Mouse (Mus musculus) limb, embryonic 14.5 days (tissue): Measurements from ENCODE around the gene Tnfrsf21. TPM values are rescaled to one million over a fixed set of nuclear protein-coding genes. Genes with fewer than 3 reads are reported as not detected.

Experiments
- ATAC-seq: fragments of 200-750 bp; cut with Nextera tagmentation; 2 replicates; pipeline ENCODE4 v1.8.0; 2017; ENCODE audit warnings: low read depth, moderate number of reproducible peaks, moderate TSS enrichment; ENCODE audit not compliant: low FRiP score
- DNase-seq: peaks from one replicate; pipeline ENCODE4 v3.0.0-alpha.2; 2015; ENCODE audit warnings: low spot score
- H3K27ac ChIP-seq: fragments of 300-500 bp; sonication (generic); replicated peaks from 2 replicates; pipeline ENCODE4 v1.5.1; 2014; ENCODE audit warnings: low read depth, mild to moderate bottlenecking, low read length, moderate library complexity, mixed read lengths
- H3K27me3 ChIP-seq: fragments of 300-500 bp; sonication (generic); 2 replicates; pipeline ENCODE4 v1.6.1; 2014; ENCODE audit warnings: low read length, mixed read lengths; ENCODE audit not compliant: control insufficient read depth, insufficient read depth
- H3K36me3 ChIP-seq: fragments of 300-500 bp; sonication (generic); 2 replicates; pipeline ENCODE4 v1.6.1; 2014; ENCODE audit warnings: mild to moderate bottlenecking, low read length, moderate library complexity, mixed read lengths; ENCODE audit not compliant: control insufficient read depth, insufficient read depth
- H3K4me1 ChIP-seq: fragments of 300-500 bp; sonication (generic); 2 replicates; pipeline ENCODE4 v1.6.1; 2014; ENCODE audit warnings: antibody characterized with exemption, low read length, mixed read lengths; ENCODE audit not compliant: control insufficient read depth, insufficient read depth
- H3K4me2 ChIP-seq: fragments of 300-500 bp; sonication (generic); replicated peaks from 2 replicates; pipeline ENCODE4 v1.6.1; 2014; ENCODE audit warnings: low read depth, mild to moderate bottlenecking, low read length, moderate library complexity; ENCODE audit not compliant: severe bottlenecking
- H3K4me3 ChIP-seq: fragments of 300-500 bp; sonication (generic); replicated peaks from 2 replicates; pipeline ENCODE4 v1.5.1; 2014; ENCODE audit warnings: low read length
- H3K9ac ChIP-seq: fragments of 300-500 bp; sonication (generic); 2 replicates; pipeline ENCODE4 v1.6.1; 2014; ENCODE audit warnings: mild to moderate bottlenecking, low read depth, low read length, moderate library complexity; ENCODE audit not compliant: severe bottlenecking
- H3K9me3 ChIP-seq: fragments of 300-500 bp; sonication (generic); 2 replicates; pipeline ENCODE4 v1.6.1; 2016; ENCODE audit warnings: low read length; ENCODE audit not compliant: control insufficient read depth
- POLR2A ChIP-seq: fragments of 200-500 bp; IDR thresholded peaks from 2 replicates; pipeline ENCODE4 v1.8.0; 2012; ENCODE audit warnings: inconsistent platforms, mild to moderate bottlenecking, moderate library complexity, borderline replicate concordance; ENCODE audit not compliant: insufficient read depth, insufficient read length; ENCODE audit errors: extremely low read depth
- whole genome bisulfite sequencing: fragments of 180-500 bp; shearing (Covaris S2); extraction: QIAGEN DNeasy Blood & Tissue Kit; methylation state at CpG from one replicate; pipeline ENCODE4 v1.1.7; 2014; 5-methylcytosine and 5-hydroxymethylcytosine counted together
- polyA plus RNA-seq, 2 experiments: library from polyadenylated mRNA; depleted of rRNA in 1 of 2; stranded (reverse) in 1 of 2; unstranded in 1 of 2; fragments of >200 nt; fragmentation: Nextera tagmentation in 1 of 2; extraction: Ambion mirVana in 1 of 2; gene quantifications; 2 replicates each; pipeline versions ENCODE4 v1.2.1 to v1.2.3; 2012 to 2014

Gene Tnfrsf21
- polyA plus RNA-seq, 2 experiments, result 24.5 to 25.0 TPM

DNA sequence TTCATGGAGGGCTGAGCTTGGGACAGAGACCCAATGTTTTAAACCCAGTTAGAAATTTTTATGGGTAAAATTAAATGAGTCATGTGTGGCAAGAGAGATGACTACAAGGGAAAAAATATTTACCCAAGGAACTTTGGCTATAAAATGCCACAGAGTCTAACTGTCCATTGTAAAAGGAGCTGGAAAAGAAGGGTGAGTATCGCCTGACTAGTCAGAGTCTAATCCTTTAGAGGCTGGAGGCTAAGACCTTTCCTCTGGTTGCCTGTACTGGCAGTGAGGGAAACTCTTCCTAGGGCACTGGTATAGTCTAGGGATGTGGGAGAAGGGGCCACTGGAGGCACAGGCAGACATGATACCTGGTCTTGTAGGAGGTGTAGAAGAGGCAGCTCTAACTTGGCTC is 36.4 kb downstream of the Tnfrsf21 start:
- H3K4me2 ChIP-seq, result no peak overlapping the region
- H3K27me3 ChIP-seq, result no peaks in the 10 kb centered on the region
- H3K4me1 ChIP-seq, result no peaks in the 10 kb centered on the region
- H3K27ac ChIP-seq, result no peak overlapping the region
- no peak overlapping the region for H3K4me3 ChIP-seq
- WGBS, result 78% methylated on average over 1 of the region's 1 CpGs
- TF ChIP-seq POLR2A, result no peak
- ATAC-seq (no peak), DNase-seq (no peak)
- no peaks in the 10 kb centered on the region for H3K36me3 ChIP-seq
- no peak overlapping the region for H3K9ac ChIP-seq
- H3K9me3 ChIP-seq, result no peaks in the 10 kb centered on the region

DNA sequence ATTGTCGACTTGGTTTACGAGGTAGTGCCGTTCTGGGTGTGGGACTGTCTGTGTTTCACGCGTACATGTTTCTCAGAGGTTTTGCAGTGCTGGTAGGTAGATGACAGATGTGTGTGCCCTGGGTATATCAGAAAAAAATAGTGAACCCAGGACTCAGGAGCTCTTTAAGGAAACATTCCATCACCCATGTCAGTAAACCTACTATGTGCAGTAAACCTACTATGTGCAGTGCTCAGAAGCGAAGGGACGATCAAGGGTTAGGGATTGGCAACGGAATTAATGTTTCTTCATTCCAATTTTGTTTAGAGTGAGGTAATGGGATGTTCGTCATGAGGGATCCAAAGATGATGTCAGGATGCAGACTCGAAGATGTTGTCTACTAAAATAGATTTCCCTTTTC is 37.6 kb downstream of the Tnfrsf21 start:
- no peaks in the 10 kb centered on the region for H3K36me3 ChIP-seq
- H3K4me3 ChIP-seq, result no peak overlapping the region
- H3K4me1 ChIP-seq, result no peaks in the 10 kb centered on the region
- no peak for TF ChIP-seq POLR2A
- no peak overlapping the region for H3K4me2 ChIP-seq
- no peak for DNase-seq
- no peak overlapping the region for H3K27ac ChIP-seq
- H3K27me3 ChIP-seq, result no peaks in the 10 kb centered on the region
- H3K9me3 ChIP-seq, result no peaks in the 10 kb centered on the region
- 93% methylated on average over 10 of the region's 10 CpGs for WGBS
- ATAC-seq, result no peak
- H3K9ac ChIP-seq, result no peak overlapping the region

- WGBS, result 90% methylated on average over 11 of the region's 11 CpGs
- H3K36me3 ChIP-seq, result no peaks in the 10 kb centered on the region; the same call in 1 of the 2 replicates
- H3K4me3 ChIP-seq, result no peak overlapping the region
- no peak for TF ChIP-seq POLR2A
- H3K9me3 ChIP-seq, result no peaks in the 10 kb centered on the region
- H3K27me3 ChIP-seq, result no peaks in the 10 kb centered on the region
- ATAC-seq (no peak), DNase-seq (no peak)
- no peaks in the 10 kb centered on the region for H3K4me1 ChIP-seq
- no peak overlapping the region for H3K9ac ChIP-seq
- no peak overlapping the region for H3K4me2 ChIP-seq
- H3K27ac ChIP-seq, result no peak overlapping the region
Observed at GRCm38 (mm10) chr17:43058277-43059025, 42.1 kb downstream of the Tnfrsf21 start.

DNA sequence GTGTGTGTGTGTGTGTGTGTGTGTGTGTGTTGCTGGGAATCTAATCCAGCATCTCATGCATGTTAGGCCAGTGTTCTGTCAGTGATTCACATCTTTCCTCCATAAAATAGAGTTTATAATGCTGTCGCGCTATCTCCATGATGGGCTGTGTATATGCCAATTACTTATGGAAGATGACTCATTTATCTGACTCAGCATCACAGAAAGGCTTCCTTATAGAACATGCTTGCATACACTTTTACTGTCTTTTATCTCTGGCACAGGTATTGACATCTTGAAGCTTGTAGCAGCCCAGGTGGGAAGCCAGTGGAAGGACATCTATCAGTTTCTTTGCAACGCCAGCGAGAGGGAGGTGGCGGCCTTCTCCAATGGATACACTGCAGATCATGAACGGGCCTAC is 48.4 kb downstream of the Tnfrsf21 start:
- no peak overlapping the region for H3K27ac ChIP-seq
- H3K4me1 ChIP-seq, result no peaks in the 10 kb centered on the region
- H3K9ac ChIP-seq, result no peak overlapping the region
- ATAC-seq (no peak), DNase-seq (no peak)
- no peak overlapping the region for H3K4me2 ChIP-seq
- no peak for TF ChIP-seq POLR2A
- H3K27me3 ChIP-seq, result no peaks in the 10 kb centered on the region
- peaks cover 4% of the 10 kb centered on the region; the same call in 1 of the 2 replicates for H3K36me3 ChIP-seq
- no peaks in the 10 kb centered on the region for H3K9me3 ChIP-seq
- no peak overlapping the region for H3K4me3 ChIP-seq
- WGBS, result over 99% methylated on average over 6 of the region's 6 CpGs

DNA sequence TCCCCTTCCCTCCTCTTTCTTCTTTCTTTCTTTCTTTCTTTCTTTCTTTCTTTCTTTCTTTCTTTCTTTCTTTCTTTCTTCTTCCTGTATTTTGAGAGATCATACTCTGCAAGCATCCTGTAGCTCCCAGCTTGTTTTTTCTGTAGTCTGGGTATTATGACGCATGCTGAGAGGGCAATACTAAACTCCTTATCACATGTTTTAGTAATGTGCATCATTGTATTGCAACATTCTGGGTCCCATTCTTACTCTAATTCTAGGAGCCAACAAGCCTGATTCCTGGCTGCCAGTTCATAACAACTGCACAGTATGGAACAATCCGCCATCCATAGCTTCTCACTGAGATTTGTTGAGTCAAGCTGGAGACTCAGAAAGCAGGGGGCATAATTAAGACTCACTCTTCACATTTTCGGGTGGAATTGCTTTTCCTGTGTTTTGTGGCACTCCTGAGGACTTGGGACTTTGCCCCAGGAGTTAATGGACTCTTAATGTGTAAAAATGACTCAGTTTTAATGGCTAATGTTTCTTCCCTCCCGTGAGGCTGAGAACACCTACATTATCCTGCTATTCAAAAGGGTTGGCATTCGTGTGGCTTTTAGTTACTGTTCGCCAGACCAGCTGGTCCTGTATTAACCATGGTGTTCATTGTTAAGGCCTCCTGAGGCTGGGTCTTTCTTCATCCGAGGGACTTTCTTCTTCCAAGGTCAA is 52.6 kb downstream of the Tnfrsf21 start:
- WGBS, result 69% methylated on average over 7 of the region's 7 CpGs
- no peak overlapping the region for H3K4me2 ChIP-seq
- H3K4me1 ChIP-seq, result no peaks in the 10 kb centered on the region
- ATAC-seq (no peak), DNase-seq (no peak)
- H3K27ac ChIP-seq, result no peak overlapping the region
- H3K4me3 ChIP-seq, result no peak overlapping the region
- H3K27me3 ChIP-seq, result no peaks in the 10 kb centered on the region
- H3K9me3 ChIP-seq, result no peaks in the 10 kb centered on the region
- H3K9ac ChIP-seq, result no peak overlapping the region
- no peak for TF ChIP-seq POLR2A
- 0 out of 2 replicates have a peak, but pooled peaks cover 4% of the 10 kb centered on the region for H3K36me3 ChIP-seq
